8 mouse cellular contexts compared by ENCODE assay signal in genomic region chr1:34849745-34850342, GRCm38 (mm10). TPM values are rescaled to one million over a fixed set of nuclear protein-coding genes. Genes with fewer than 3 reads are reported as not detected.
DNase-seq lines count a peak whose midpoint lies in the region; ATAC-seq and TF ChIP-seq lines count a peak whose summit lies in the region.

Plekhb2 (plus strand) TSS chr1:34849976.

- TF ChIP-seq EP300 in heart, adult 2 months (IDR thresholded peaks at IDR 0.05; ENCODE audit: insufficient read depth, low read depth, low read length): 0 out of 2 replicates have a peak, but pooled peaks have one; percentile 39

- H3K9ac ChIP-seq in embryonic facial prominence, embryonic 13.5 days: peak within 1 kb of the TSS; percentile 82
- peak within 1 kb of the TSS; percentile 96 for H3K9ac ChIP-seq in heart, adult 2 months (ENCODE audit: low read depth, low read length)
- peak within 1 kb of the TSS; percentile 49 for H3K9ac ChIP-seq in limb, embryonic 11.5 days (ENCODE audit: low read length)
- H3K9ac ChIP-seq in midbrain, embryonic 13.5 days (replicated peaks): peak within 1 kb of the TSS; percentile 90

- no peaks in the 10 kb centered on the region; the same call in 1 of the 2 replicates for H3K79me2 ChIP-seq in heart, adult 2 months (replicated peaks; ENCODE audit: control insufficient read depth, insufficient read depth, low read length)

- ATAC-seq in embryonic facial prominence, embryonic 13.5 days (ENCODE audit: insufficient number of reproducible peaks, insufficient read depth, low FRiP score, low TSS enrichment, low read depth): no peak
- peak; percentile 70 for ATAC-seq in limb, embryonic 11.5 days (ENCODE audit: insufficient number of reproducible peaks, low FRiP score, low TSS enrichment, low read depth)
- ATAC-seq in midbrain, embryonic 13.5 days: peak; percentile 88

- peak within 1 kb of the TSS; percentile 86 for H3K4me2 ChIP-seq in embryonic facial prominence, embryonic 13.5 days
- peak within 1 kb of the TSS; percentile 59 for H3K4me2 ChIP-seq in limb, embryonic 11.5 days (ENCODE audit: low read depth, severe bottlenecking)
- peak within 1 kb of the TSS; percentile 65 for H3K4me2 ChIP-seq in midbrain, embryonic 13.5 days (replicated peaks)

- TF ChIP-seq CTCF in heart, adult 2 months (IDR thresholded peaks at IDR 0.05): no peak
- no peak for TF ChIP-seq CTCF in kidney, adult 2 months (conservative IDR thresholded peaks at IDR 0.05; ENCODE audit: insufficient read depth, insufficient read length, low read depth, low read length)
- TF ChIP-seq CTCF in small intestine, adult 2 months (IDR thresholded peaks at IDR 0.05; ENCODE audit: extremely low read depth, insufficient read length, insufficient replicate concordance, low read depth, low read length): no peak

- peak; percentile 84 for TF ChIP-seq POLR2A in heart, adult 2 months (IDR thresholded peaks at IDR 0.05; ENCODE audit: insufficient read depth, low read depth, low read length)
- TF ChIP-seq POLR2A in kidney, adult 2 months (IDR thresholded peaks at IDR 0.05; ENCODE audit: low read depth, low read length): peak; percentile 78
- TF ChIP-seq POLR2A in small intestine, adult 2 months (IDR thresholded peaks at IDR 0.05; ENCODE audit: low read depth, low read length): peak; percentile 85

- peak; percentile 57 for DNase-seq in 3T3-L1 (ENCODE audit: low read depth, low spot score)
- peak; percentile 95 to 96 for DNase-seq in adrenal gland, postnatal 36 days
- peak; percentile 91 to 93 for DNase-seq in heart, adult 2 months
- peak; percentile 96 for DNase-seq in kidney, adult 2 months
- peak; percentile 84 for DNase-seq in limb, embryonic 11.5 days (ENCODE audit: low spot score)

- intact Hi-C loops in heart, adult 2 months (cut with DNase I): no loop called here

- no peaks in the 10 kb centered on the region for H3K9me3 ChIP-seq in embryonic facial prominence, embryonic 13.5 days
- no peaks in the 10 kb centered on the region for H3K9me3 ChIP-seq in limb, embryonic 11.5 days (ENCODE audit: control insufficient read depth, low read length)
- H3K9me3 ChIP-seq in midbrain, embryonic 13.5 days: no peaks in the 10 kb centered on the region

- no peaks in the 10 kb centered on the region for H3K36me3 ChIP-seq in embryonic facial prominence, embryonic 13.5 days
- H3K36me3 ChIP-seq in heart, adult 2 months (ENCODE audit: control insufficient read depth, insufficient read depth, low read length): no peaks in the 10 kb centered on the region
- no peaks in the 10 kb centered on the region for H3K36me3 ChIP-seq in kidney, adult 2 months (ENCODE audit: control insufficient read depth, insufficient read depth, low read length)
- H3K36me3 ChIP-seq in limb, embryonic 11.5 days (ENCODE audit: control insufficient read depth, insufficient read depth, low read length): no peaks in the 10 kb centered on the region
- H3K36me3 ChIP-seq in midbrain, embryonic 13.5 days: no peaks in the 10 kb centered on the region
- peaks cover 1% of the 10 kb centered on the region; the same call in 1 of the 2 replicates for H3K36me3 ChIP-seq in small intestine, adult 2 months (ENCODE audit: control insufficient read depth, insufficient read depth, low read length)

- H3K27me3 ChIP-seq in embryonic facial prominence, embryonic 13.5 days: no peaks in the 10 kb centered on the region
- no peaks in the 10 kb centered on the region for H3K27me3 ChIP-seq in heart, adult 2 months (ENCODE audit: control insufficient read depth, insufficient read depth, low read length)
- H3K27me3 ChIP-seq in kidney, adult 2 months (replicated peaks; ENCODE audit: control insufficient read depth, insufficient read depth, low read length): no peaks in the 10 kb centered on the region
- no peaks in the 10 kb centered on the region for H3K27me3 ChIP-seq in limb, embryonic 11.5 days (ENCODE audit: control insufficient read depth, insufficient read depth, low read length)
- no peaks in the 10 kb centered on the region for H3K27me3 ChIP-seq in midbrain, embryonic 13.5 days
- H3K27me3 ChIP-seq in small intestine, adult 2 months (ENCODE audit: control insufficient read depth, insufficient read depth, low read length): no peaks in the 10 kb centered on the region

- peak within 1 kb of the TSS; percentile 71 for H3K4me3 ChIP-seq in embryonic facial prominence, embryonic 13.5 days
- H3K4me3 ChIP-seq in heart, adult 2 months: peak within 1 kb of the TSS; percentile 94
- H3K4me3 ChIP-seq in kidney, adult 2 months (ENCODE audit: insufficient read depth, low read depth, low read length): peak within 1 kb of the TSS; percentile 82
- peak within 1 kb of the TSS; percentile 50 for H3K4me3 ChIP-seq in limb, embryonic 11.5 days (ENCODE audit: low read depth, low read length)
- H3K4me3 ChIP-seq in midbrain, embryonic 13.5 days (replicated peaks): peak within 1 kb of the TSS; percentile 81
- peak within 1 kb of the TSS; percentile 74 for H3K4me3 ChIP-seq in small intestine, adult 2 months (ENCODE audit: low read depth, low read length)

- 0 out of 2 replicates have a peak, but pooled peaks cover 3% of the 10 kb centered on the region for H3K4me1 ChIP-seq in embryonic facial prominence, embryonic 13.5 days
- peaks cover 1% of the 10 kb centered on the region; the same call in 1 of the 2 replicates for H3K4me1 ChIP-seq in heart, adult 2 months (ENCODE audit: control insufficient read depth, insufficient read depth, low read length)
- peaks cover 20% of the 10 kb centered on the region; the same call in 1 of the 2 replicates for H3K4me1 ChIP-seq in kidney, adult 2 months (ENCODE audit: control insufficient read depth, insufficient read depth, low read length)
- no peaks in the 10 kb centered on the region for H3K4me1 ChIP-seq in limb, embryonic 11.5 days (ENCODE audit: control insufficient read depth, insufficient read depth, low read length)
- peaks cover 36% of the 10 kb centered on the region for H3K4me1 ChIP-seq in midbrain, embryonic 13.5 days (replicated peaks)
- H3K4me1 ChIP-seq in small intestine, adult 2 months (ENCODE audit: control insufficient read depth, insufficient read depth, insufficient read length, low read length): peaks cover 9% of the 10 kb centered on the region

- WGBS in embryonic facial prominence, embryonic 13.5 days: under 1% methylated on average over 32 of the region's 40 CpGs
- 2% methylated on average over 39 of the region's 40 CpGs for WGBS in heart, adult 2 months
- under 1% methylated on average over 37 of the region's 40 CpGs for WGBS in kidney, adult 2 months
- under 1% methylated on average over 37 of the region's 40 CpGs for WGBS in limb, embryonic 11.5 days
- under 1% methylated on average over 38 of the region's 40 CpGs for WGBS in midbrain, embryonic 13.5 days
- under 1% methylated on average over 38 of the region's 40 CpGs for WGBS in small intestine, adult 2 months

- H3K27ac ChIP-seq in embryonic facial prominence, embryonic 13.5 days: no peak within 1 kb of the TSS
- peak within 1 kb of the TSS; percentile 86 for H3K27ac ChIP-seq in heart, adult 2 months
- peak within 1 kb of the TSS; percentile 69 for H3K27ac ChIP-seq in kidney, adult 2 months (ENCODE audit: insufficient read depth, low read depth, low read length)
- H3K27ac ChIP-seq in limb, embryonic 11.5 days (replicated peaks; ENCODE audit: low read depth, low read length): no peak within 1 kb of the TSS
- H3K27ac ChIP-seq in midbrain, embryonic 13.5 days: peak within 1 kb of the TSS; percentile 77
- peak within 1 kb of the TSS; percentile 91 for H3K27ac ChIP-seq in small intestine, adult 2 months (ENCODE audit: insufficient read depth, low read depth, low read length)

RNA-seq across cellular contexts. Expression of gene Plekhb2, which starts in this region (rescaled TPM):
- total RNA-seq in adrenal gland, postnatal 36 days (2021): 100 to 1,000 TPM; 185 to 193 TPM
- polyA plus RNA-seq in embryonic facial prominence, embryonic 13.5 days (2015; fragmentation: Nextera tagmentation; extraction: Ambion mirVana): 11.6 and 15.2 TPM in 2 replicates
- total RNA-seq in heart, adult 2 months (2021): 100 to 1,000 TPM; 102 to 117 TPM
- 72.7 and 108 TPM in 2 replicates for polyA plus RNA-seq in heart, adult 2 months (2012; rRNA removed)
- 195 and 227 TPM in 2 replicates for polyA plus RNA-seq in kidney, adult 2 months (2012; rRNA removed)
- 16.5 and 21.1 TPM in 2 replicates for polyA plus RNA-seq in limb, embryonic 11.5 days (2014; fragmentation: Nextera tagmentation; extraction: Ambion mirVana)
- polyA plus RNA-seq in midbrain, embryonic 13.5 days (2015; fragmentation: Nextera tagmentation; extraction: Ambion mirVana): 59.4 and 62.7 TPM in 2 replicates
- polyA plus RNA-seq in small intestine, adult 2 months (2012; rRNA removed): 120 and 196 TPM in 2 replicates

Comparison
In these comparisons a context has a peak if more than half of its experiments do, and no peak if none do; other contexts are left out.
1. H3K27ac ChIP-seq: peak in heart, adult 2 months (single experiment), kidney, adult 2 months (single experiment), midbrain, embryonic 13.5 days (single experiment) and small intestine, adult 2 months (single experiment); none in embryonic facial prominence, embryonic 13.5 days (single experiment) and limb, embryonic 11.5 days (single experiment).
2. Peak in every context shown above with its lines, with median percentiles within 50 percentile points of each other: DNase-seq, H3K4me2 ChIP-seq, H3K4me3 ChIP-seq, H3K9ac ChIP-seq and POLR2A ChIP-seq.